Mouse (Mus musculus) neural tube, embryonic 14.5 days (tissue): ENCODE results near the gene Prrg1. TPM values are rescaled to one million over a fixed set of nuclear protein-coding genes. Genes with fewer than 3 reads are reported as not detected.

Source experiments
- ATAC-seq: fragments of 200-750 bp; cut with Nextera tagmentation; 2 replicates; pipeline ENCODE4 v1.8.0; 2017; ENCODE audit warnings: low read depth, mild to moderate bottlenecking, moderate TSS enrichment, moderate library complexity
- H3K27ac ChIP-seq: fragments of 300-500 bp; sonication (generic); 2 replicates; pipeline ENCODE4 v1.5.1; 2014; ENCODE audit warnings: low read depth, mild to moderate bottlenecking, control low read depth, low read length, moderate library complexity, mixed read lengths
- H3K27me3 ChIP-seq: fragments of 300-500 bp; sonication (generic); 2 replicates; pipeline ENCODE4 v1.6.1; 2014; ENCODE audit warnings: low read length; ENCODE audit not compliant: control insufficient read depth, insufficient read depth
- H3K36me3 ChIP-seq: fragments of 300-500 bp; sonication (generic); 2 replicates; pipeline ENCODE4 v1.6.1; 2014; ENCODE audit warnings: low read length, mixed read lengths; ENCODE audit not compliant: control insufficient read depth, insufficient read depth
- H3K4me1 ChIP-seq: fragments of 300-500 bp; sonication (generic); 2 replicates; pipeline ENCODE4 v1.6.1; 2014; ENCODE audit warnings: low read length; ENCODE audit not compliant: control insufficient read depth, insufficient read depth
- H3K4me2 ChIP-seq: fragments of 300-500 bp; sonication (generic); 2 replicates; pipeline ENCODE4 v1.6.1; 2014; ENCODE audit warnings: mild to moderate bottlenecking, low read depth, low read length, control low read depth
- H3K4me3 ChIP-seq: fragments of 300-500 bp; sonication (generic); 2 replicates; pipeline ENCODE4 v1.5.1; 2014; ENCODE audit warnings: low read depth, low read length, control low read depth, mixed read lengths
- H3K9ac ChIP-seq: fragments of 300-500 bp; sonication (generic); replicated peaks from 2 replicates; pipeline ENCODE4 v1.6.1; 2014; ENCODE audit warnings: low read depth, mild to moderate bottlenecking, control low read depth, low read length, mixed read lengths
- H3K9me3 ChIP-seq: fragments of 300-500 bp; sonication (generic); 2 replicates; pipeline ENCODE4 v1.6.1; 2016; ENCODE audit warnings: low read length; ENCODE audit not compliant: control insufficient read depth
- WGBS: fragments of 180-500 bp; shearing (Covaris S2); extraction: QIAGEN DNeasy Blood & Tissue Kit; methylation state at CpG from one replicate; pipeline ENCODE4 v1.1.7; 2014; 5-methylcytosine and 5-hydroxymethylcytosine counted together
- polyA plus RNA-seq: library from polyadenylated mRNA; unstranded; fragments of >200 nt; fragmentation: Nextera tagmentation; extraction: Ambion mirVana; gene quantifications from 2 replicates; pipeline ENCODE4 v1.2.1, GENCODE M21; 2014

Prrg1 gene
- polyA plus RNA-seq: 9.7 TPM in 2 replicates

DNA sequence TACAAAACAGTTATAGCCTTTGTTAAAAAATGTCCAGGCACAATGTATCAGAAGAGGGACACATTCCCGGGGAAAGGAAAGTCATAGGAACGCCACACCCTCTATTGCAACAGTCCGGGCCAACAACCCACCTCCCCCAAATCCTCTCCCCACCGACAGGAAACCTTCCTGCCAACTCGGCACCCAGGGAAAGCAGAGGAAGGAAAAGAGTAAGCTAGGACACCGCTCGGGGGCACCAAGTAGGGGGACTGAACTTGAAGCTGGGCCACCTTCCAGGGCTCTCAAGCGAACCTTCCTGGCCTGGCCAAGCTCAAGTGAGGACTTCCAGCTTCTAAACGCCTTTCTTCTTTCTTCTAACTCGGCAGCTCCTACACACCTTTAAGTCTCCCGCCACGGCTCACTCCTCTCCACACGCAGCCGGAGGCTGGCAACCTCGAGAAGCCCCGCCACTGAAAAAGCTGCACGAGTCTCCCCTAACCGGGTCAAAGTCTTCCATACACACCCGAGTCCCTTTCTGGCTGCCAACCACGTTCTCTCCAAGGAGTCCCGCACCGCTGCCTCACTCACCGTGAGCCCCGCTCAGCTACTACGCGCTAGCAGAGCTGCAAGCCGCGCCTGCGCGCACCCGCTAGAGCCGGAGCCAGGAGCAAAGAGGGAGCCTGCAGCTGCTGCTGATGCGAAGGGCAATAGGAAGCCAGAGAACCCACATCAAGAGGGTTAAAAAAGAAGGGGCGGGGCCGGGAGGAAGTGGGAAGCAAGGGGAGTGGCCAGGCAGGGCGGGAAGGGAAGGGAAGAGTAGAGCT, at the start of gene Prrg1:
TSS of gene Prrg1 (minus strand) at position 695 of the 803 bp plus-strand sequence.
- Histone ChIP-seq H3K27ac (peak within 1 kb of the TSS; percentile 66), H3K9me3 (no peaks in the 10 kb centered on the region), H3K9ac (peak within 1 kb of the TSS; percentile 55), H3K4me3 (peak within 1 kb of the TSS; percentile 44), H3K36me3 (no peaks in the 10 kb centered on the region), H3K4me2 (peak within 1 kb of the TSS; percentile 40; the same call in 1 of the 2 replicates), H3K27me3 (no peaks in the 10 kb centered on the region), H3K4me1 (no peaks in the 10 kb centered on the region)
- peak; percentile 98 for ATAC-seq
- 11% methylated on average over 36 of the region's 36 CpGs for WGBS

DNA sequence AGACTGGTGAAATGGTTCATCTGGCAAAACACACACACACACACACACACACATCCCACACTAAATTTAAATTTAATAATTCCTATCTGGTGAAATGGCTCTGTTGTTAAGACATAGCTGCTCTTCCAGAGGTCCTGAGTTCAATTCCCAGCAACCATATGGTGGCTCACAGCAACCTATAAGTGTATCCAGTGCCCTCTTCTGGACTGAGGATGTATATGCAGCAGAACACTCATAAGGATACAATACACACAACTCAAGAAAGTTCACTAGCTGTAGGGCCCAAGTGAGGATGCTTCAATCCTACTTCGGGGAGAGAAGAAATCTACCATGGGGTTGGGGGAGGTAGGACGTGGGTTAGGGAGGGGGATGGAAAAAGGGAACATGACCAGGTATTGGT, 22.1 kb upstream of the Prrg1 start:
- Histone ChIP-seq H3K27me3 (no peaks in the 10 kb centered on the region), H3K36me3 (no peaks in the 10 kb centered on the region), H3K27ac (no peak overlapping the region), H3K4me1 (no peaks in the 10 kb centered on the region), H3K9ac (no peak overlapping the region), H3K4me3 (no peak overlapping the region), H3K4me2 (no peak overlapping the region), H3K9me3 (no peaks in the 10 kb centered on the region)
- no peak for ATAC-seq
- 71% methylated on average over 2 of the region's 2 CpGs for WGBS

DNA sequence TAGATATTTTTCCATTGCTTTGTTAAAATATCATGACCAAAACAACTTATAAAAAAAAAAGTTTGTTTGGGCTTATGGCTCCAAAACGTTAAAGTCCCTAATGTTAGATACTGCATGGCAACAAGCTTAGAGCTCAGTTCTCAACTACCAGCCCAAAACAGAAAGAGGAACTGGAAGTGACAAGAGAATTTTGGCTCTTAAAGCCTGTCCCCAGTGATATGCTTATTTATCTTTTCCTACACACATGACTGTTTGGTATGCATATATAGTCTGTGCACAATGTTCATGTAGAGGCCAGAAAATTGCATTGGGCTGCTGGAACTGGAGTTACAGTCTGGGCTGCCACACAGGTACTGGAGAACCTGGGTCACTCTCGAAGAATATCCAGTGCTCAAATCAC, 9.4 kb upstream of the Prrg1 start:
- no peak overlapping the region for H3K9ac ChIP-seq
- no peaks in the 10 kb centered on the region for H3K9me3 ChIP-seq
- H3K27ac ChIP-seq: no peak overlapping the region
- no peak overlapping the region for H3K4me3 ChIP-seq
- no peak for ATAC-seq
- H3K4me1 ChIP-seq: no peaks in the 10 kb centered on the region
- 77% methylated on average over 2 of the region's 2 CpGs for WGBS
- no peaks in the 10 kb centered on the region for H3K27me3 ChIP-seq
- H3K4me2 ChIP-seq: no peak overlapping the region
- no peaks in the 10 kb centered on the region for H3K36me3 ChIP-seq

DNA sequence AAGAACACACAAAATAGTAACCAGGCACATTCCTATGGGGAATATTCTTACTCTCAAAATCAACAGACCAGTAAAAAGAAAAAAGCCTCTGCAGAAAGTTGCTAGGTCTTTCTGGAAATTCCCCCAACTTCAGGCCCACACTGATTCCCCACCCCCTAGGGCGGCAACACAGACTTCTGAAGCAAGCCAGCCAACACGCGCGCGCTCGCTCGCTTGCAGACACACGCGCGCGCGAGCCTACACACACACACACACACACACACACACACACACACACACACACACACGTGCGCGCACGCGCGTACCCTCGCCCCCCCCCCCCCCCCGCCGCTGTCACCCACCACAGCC, 868 bp downstream of the Prrg1 start:
- no peaks in the 10 kb centered on the region for H3K36me3 ChIP-seq
- no peak overlapping the region for H3K27ac ChIP-seq
- WGBS: 38% methylated on average over 11 of the region's 21 CpGs
- no peaks in the 10 kb centered on the region for H3K4me1 ChIP-seq
- no peaks in the 10 kb centered on the region for H3K27me3 ChIP-seq
- no peaks in the 10 kb centered on the region for H3K9me3 ChIP-seq
- ATAC-seq: peak; percentile 42; the same call in 1 of the 2 replicates
- H3K4me3 ChIP-seq: peak overlapping the region; percentile 44
- H3K9ac ChIP-seq: no peak overlapping the region
- H3K4me2 ChIP-seq: peak overlapping the region; percentile 40; the same call in 1 of the 2 replicates

DNA sequence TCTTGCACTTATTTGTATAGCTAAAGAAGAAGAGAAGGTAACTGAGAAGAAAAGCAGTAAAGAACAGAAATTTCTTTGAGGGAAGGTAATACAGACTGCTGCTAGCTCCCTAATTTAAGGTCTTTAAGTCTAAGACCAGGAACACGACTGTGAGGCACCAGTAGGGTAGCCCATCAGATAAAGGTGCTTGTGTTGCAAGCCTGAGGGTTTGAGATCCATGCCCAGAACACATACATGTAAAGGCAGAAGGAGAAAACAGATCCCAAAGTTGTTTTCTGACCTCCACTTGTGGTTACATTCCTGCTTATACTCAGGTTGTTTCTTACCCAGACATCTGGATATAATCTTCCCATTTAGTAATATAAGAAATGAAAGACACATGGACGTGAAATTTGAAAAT, 20.2 kb downstream of the Prrg1 start:
- no peak overlapping the region for H3K4me3 ChIP-seq
- H3K36me3 ChIP-seq: no peaks in the 10 kb centered on the region
- H3K9ac ChIP-seq: no peak overlapping the region
- ATAC-seq: no peak
- H3K9me3 ChIP-seq: no peaks in the 10 kb centered on the region
- 72% methylated on average over 2 of the region's 2 CpGs for WGBS
- H3K4me1 ChIP-seq: no peaks in the 10 kb centered on the region
- H3K27me3 ChIP-seq: no peaks in the 10 kb centered on the region
- H3K27ac ChIP-seq: no peak overlapping the region
- no peak overlapping the region for H3K4me2 ChIP-seq

DNA sequence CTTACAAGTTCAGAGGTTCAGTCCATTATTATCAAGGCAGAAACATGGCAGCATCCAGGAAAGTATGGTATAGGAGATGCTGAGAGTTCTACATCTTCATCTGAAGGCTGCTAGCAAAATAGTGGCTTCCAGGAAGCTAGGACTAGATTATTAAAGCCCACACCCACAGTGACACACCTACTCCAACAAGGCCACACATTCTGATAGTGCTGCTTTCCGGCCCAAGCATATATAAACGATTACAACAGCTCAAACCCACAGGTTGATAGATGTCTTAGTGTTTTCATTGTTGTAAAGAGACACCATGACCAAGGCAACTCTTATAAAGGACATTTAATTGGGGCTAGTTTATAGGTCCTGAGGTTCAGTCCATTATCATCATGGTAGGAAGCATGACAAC, 30.3 kb downstream of the Prrg1 start:
- Histone ChIP-seq H3K4me1 (no peaks in the 10 kb centered on the region), H3K27ac (no peak overlapping the region), H3K9ac (no peak overlapping the region), H3K4me3 (no peak overlapping the region), H3K4me2 (no peak overlapping the region), H3K9me3 (no peaks in the 10 kb centered on the region), H3K27me3 (no peaks in the 10 kb centered on the region), H3K36me3 (no peaks in the 10 kb centered on the region)
- 92% methylated on average over 2 of the region's 2 CpGs for WGBS
- no peak for ATAC-seq

DNA sequence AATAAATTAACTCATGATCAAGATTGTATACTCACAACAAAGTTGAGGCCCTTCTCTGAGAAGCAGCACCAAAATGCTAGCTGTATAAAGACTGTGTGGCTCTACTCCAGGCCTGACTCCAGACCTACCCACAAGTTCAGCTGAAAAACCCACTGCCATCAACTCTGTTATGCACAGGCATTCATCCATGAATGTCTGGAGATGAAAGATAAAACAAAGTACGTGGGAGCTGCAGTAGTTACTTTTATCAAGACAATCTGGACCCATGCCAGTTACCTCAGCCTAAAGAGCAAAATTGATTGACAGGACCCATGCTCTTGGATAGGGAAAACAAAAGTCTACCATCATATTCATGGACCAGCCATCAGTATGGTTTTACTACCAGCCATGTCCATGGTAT, 31.0 kb downstream of the Prrg1 start:
- ATAC-seq: no peak
- no peaks in the 10 kb centered on the region for H3K27me3 ChIP-seq
- H3K9ac ChIP-seq: no peak overlapping the region
- WGBS: 60% methylated on average over 1 of the region's 1 CpGs
- no peaks in the 10 kb centered on the region for H3K36me3 ChIP-seq
- H3K27ac ChIP-seq: no peak overlapping the region
- no peaks in the 10 kb centered on the region for H3K4me1 ChIP-seq
- no peak overlapping the region for H3K4me3 ChIP-seq
- no peak overlapping the region for H3K4me2 ChIP-seq
- no peaks in the 10 kb centered on the region for H3K9me3 ChIP-seq

DNA sequence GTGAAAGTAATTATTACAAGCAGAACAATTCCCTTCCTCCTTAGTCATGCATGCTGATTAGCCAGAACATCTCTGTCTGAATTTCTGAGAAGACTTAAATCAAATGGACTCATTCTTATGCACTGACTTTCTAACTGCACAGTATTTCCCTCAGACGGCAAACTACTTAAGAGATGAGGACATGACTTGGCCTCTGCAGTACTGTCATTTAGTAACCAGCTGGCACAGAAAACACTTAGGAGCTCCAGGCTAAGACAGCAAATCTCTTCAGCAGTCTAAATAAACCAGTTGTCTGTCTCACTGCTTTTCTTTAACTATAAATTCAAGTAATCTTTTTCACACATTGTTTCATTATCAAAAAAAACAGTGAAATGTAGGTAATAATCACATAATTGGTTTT, 36.0 kb downstream of the Prrg1 start:
- Histone ChIP-seq H3K27ac (no peak overlapping the region), H3K4me1 (no peaks in the 10 kb centered on the region), H3K9me3 (no peaks in the 10 kb centered on the region), H3K4me3 (no peak overlapping the region), H3K9ac (no peak overlapping the region), H3K4me2 (no peak overlapping the region), H3K27me3 (no peaks in the 10 kb centered on the region), H3K36me3 (no peaks in the 10 kb centered on the region)
- ATAC-seq: no peak
- 48% methylated on average over 1 of the region's 1 CpGs for WGBS

DNA sequence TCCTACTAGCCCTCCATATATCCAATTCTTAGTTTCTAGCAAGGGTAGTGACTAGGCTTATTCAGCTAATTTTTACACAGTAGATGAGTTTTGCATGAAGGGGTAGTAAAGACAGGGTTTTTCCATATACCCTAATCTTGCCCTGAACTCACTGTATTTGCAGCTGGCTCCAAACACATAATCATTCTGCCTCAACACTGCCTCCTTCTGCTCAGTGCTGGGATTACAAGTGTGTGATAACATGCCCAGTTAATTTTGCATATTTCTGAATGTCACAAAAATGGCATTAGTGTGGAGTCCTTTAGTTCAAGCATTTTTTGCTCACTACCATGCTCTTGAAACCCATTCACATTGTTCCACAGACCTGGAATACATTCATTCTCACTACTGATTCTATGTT, 44.0 kb downstream of the Prrg1 start:
- no peaks in the 10 kb centered on the region for H3K36me3 ChIP-seq
- no peaks in the 10 kb centered on the region for H3K27me3 ChIP-seq
- no peak overlapping the region for H3K4me3 ChIP-seq
- H3K9me3 ChIP-seq: no peaks in the 10 kb centered on the region
- H3K4me2 ChIP-seq: no peak overlapping the region
- no peaks in the 10 kb centered on the region for H3K4me1 ChIP-seq
- no peak for ATAC-seq
- no peak overlapping the region for H3K27ac ChIP-seq
- no peak overlapping the region for H3K9ac ChIP-seq
